Mouse (Mus musculus) midbrain, embryonic 11.5 days (tissue): ENCODE results near the gene Nlrp1b. TPM values are rescaled to one million over a fixed set of nuclear protein-coding genes. Genes with fewer than 3 reads are reported as not detected.

Source experiments
- ATAC-seq: fragments of 200-750 bp; cut with Nextera tagmentation; 2 replicates; pipeline ENCODE4 v1.8.0; 2017; ENCODE audit warnings: moderate TSS enrichment, moderate library complexity; ENCODE audit not compliant: low FRiP score
- DNase-seq: peaks from one replicate; pipeline ENCODE4 v3.0.0; 2015; ENCODE audit warnings: low spot score; ENCODE audit errors: missing footprints
- H3K27ac ChIP-seq: fragments of 300-500 bp; sonication (generic); 2 replicates; pipeline ENCODE4 v1.5.1; 2014; ENCODE audit warnings: low read depth, low read length
- H3K27me3 ChIP-seq: fragments of 300-500 bp; sonication (generic); 2 replicates; pipeline ENCODE4 v1.6.1; 2014; ENCODE audit warnings: mild to moderate bottlenecking, low read length, moderate library complexity, mixed read lengths; ENCODE audit not compliant: control insufficient read depth, insufficient read depth
- H3K36me3 ChIP-seq: fragments of 300-500 bp; sonication (generic); 2 replicates; pipeline ENCODE4 v1.6.1; 2014; ENCODE audit warnings: mild to moderate bottlenecking, low read length, moderate library complexity, mixed read lengths; ENCODE audit not compliant: control insufficient read depth, insufficient read depth
- H3K4me1 ChIP-seq: fragments of 300-500 bp; sonication (generic); 2 replicates; pipeline ENCODE4 v1.6.1; 2014; ENCODE audit warnings: low read length; ENCODE audit not compliant: control insufficient read depth, insufficient read depth
- H3K4me2 ChIP-seq: fragments of 300-500 bp; sonication (generic); 2 replicates; pipeline ENCODE4 v1.6.1; 2014; ENCODE audit warnings: mild to moderate bottlenecking, moderate library complexity
- H3K4me3 ChIP-seq: fragments of 300-500 bp; sonication (generic); 2 replicates; pipeline ENCODE4 v1.5.1; 2014; ENCODE audit warnings: low read depth, low read length
- H3K9ac ChIP-seq: fragments of 300-500 bp; sonication (generic); 2 replicates; pipeline ENCODE4 v1.6.1; 2014; ENCODE audit warnings: low read length
- H3K9me3 ChIP-seq: fragments of 300-500 bp; sonication (generic); 2 replicates; pipeline ENCODE4 v1.6.1; 2016; ENCODE audit warnings: low read length; ENCODE audit not compliant: control insufficient read depth
- WGBS: fragments of 180-500 bp; shearing (Covaris S2); extraction: QIAGEN DNeasy Blood & Tissue Kit; methylation state at CpG from one replicate; pipeline ENCODE4 v1.1.7; 2014; 5-methylcytosine and 5-hydroxymethylcytosine counted together
- polyA plus RNA-seq: library from polyadenylated mRNA; unstranded; fragments of >200 nt; fragmentation: Nextera tagmentation; extraction: Ambion mirVana; gene quantifications from 2 replicates; pipeline ENCODE4 v1.2.1, GENCODE M21; 2014

The Nlrp1b gene
- not detected in 2 replicates for polyA plus RNA-seq

- ATAC-seq (no peak), DNase-seq (no peak)
- Histone ChIP-seq H3K27me3 (no peaks in the 10 kb centered on the region), H3K4me3 (no peak within 1 kb of the TSS), H3K9ac (no peak within 1 kb of the TSS), H3K4me1 (no peaks in the 10 kb centered on the region), H3K4me2 (no peak within 1 kb of the TSS), H3K36me3 (no peaks in the 10 kb centered on the region), H3K9me3 (no peaks in the 10 kb centered on the region), H3K27ac (no peak within 1 kb of the TSS)
- WGBS: 72% methylated on average over 2 of the region's 2 CpGs
Observed at GRCm38 (mm10) chr11:71230684-71231480, at the start of gene Nlrp1b. TSS of gene Nlrp1b (minus strand) at chr11:71230733.

- H3K4me2 ChIP-seq: no peak overlapping the region
- DNase-seq: no peak
- WGBS: 82% methylated on average over 3 of the region's 3 CpGs
- H3K27me3 ChIP-seq: no peaks in the 10 kb centered on the region
- H3K9ac ChIP-seq: no peak overlapping the region
- H3K36me3 ChIP-seq: no peaks in the 10 kb centered on the region
- ATAC-seq: no peak
- H3K4me3 ChIP-seq: no peak overlapping the region
- no peaks in the 10 kb centered on the region for H3K4me1 ChIP-seq
- H3K27ac ChIP-seq: no peak overlapping the region
- no peaks in the 10 kb centered on the region for H3K9me3 ChIP-seq
Observed at GRCm38 (mm10) chr11:71261036-71261435, 30.5 kb upstream of the Nlrp1b start.

- Histone ChIP-seq H3K9me3 (no peaks in the 10 kb centered on the region), H3K27ac (no peak overlapping the region), H3K9ac (no peak overlapping the region), H3K4me1 (no peaks in the 10 kb centered on the region), H3K4me3 (no peak overlapping the region), H3K4me2 (no peak overlapping the region), H3K36me3 (no peaks in the 10 kb centered on the region), H3K27me3 (no peaks in the 10 kb centered on the region)
- DNase-seq (no peak), ATAC-seq (no peak)
- WGBS: 90% methylated on average over 5 of the region's 5 CpGs
Observed at GRCm38 (mm10) chr11:71251333-71251732, 20.8 kb upstream of the Nlrp1b start.

- Histone ChIP-seq H3K9ac (no peak overlapping the region), H3K27ac (no peak overlapping the region), H3K4me3 (no peak overlapping the region), H3K27me3 (no peaks in the 10 kb centered on the region), H3K36me3 (no peaks in the 10 kb centered on the region), H3K4me2 (no peak overlapping the region), H3K4me1 (no peaks in the 10 kb centered on the region), H3K9me3 (no peaks in the 10 kb centered on the region)
- DNase-seq: no peak
- WGBS: 73% methylated on average over 2 of the region's 2 CpGs
- ATAC-seq: no peak
Observed at GRCm38 (mm10) chr11:71224614-71225013, 5.9 kb downstream of the Nlrp1b start.

GRCm38 (mm10) chr11:71202703-71203102, 27.8 kb downstream of the Nlrp1b start:
- ATAC-seq (no peak), DNase-seq (no peak)
- Histone ChIP-seq H3K9me3 (no peaks in the 10 kb centered on the region), H3K4me1 (no peaks in the 10 kb centered on the region), H3K27me3 (no peaks in the 10 kb centered on the region), H3K36me3 (no peaks in the 10 kb centered on the region), H3K9ac (no peak overlapping the region), H3K4me3 (no peak overlapping the region), H3K4me2 (no peak overlapping the region), H3K27ac (no peak overlapping the region)
- WGBS: 89% methylated on average over 4 of the region's 4 CpGs

- no peaks in the 10 kb centered on the region for H3K9me3 ChIP-seq
- H3K4me3 ChIP-seq: no peak overlapping the region
- H3K36me3 ChIP-seq: no peaks in the 10 kb centered on the region
- 82% methylated on average over 2 of the region's 2 CpGs for WGBS
- no peak overlapping the region for H3K4me2 ChIP-seq
- DNase-seq: no peak
- no peak overlapping the region for H3K27ac ChIP-seq
- no peak for ATAC-seq
- H3K9ac ChIP-seq: no peak overlapping the region
- H3K27me3 ChIP-seq: no peaks in the 10 kb centered on the region
- H3K4me1 ChIP-seq: no peaks in the 10 kb centered on the region
Observed at GRCm38 (mm10) chr11:71199349-71199748, 31.2 kb downstream of the Nlrp1b start.

GRCm38 (mm10) chr11:71169633-71170032, 60.9 kb downstream of the Nlrp1b start:
- H3K4me1 ChIP-seq: no peaks in the 10 kb centered on the region
- no peak for DNase-seq
- H3K9ac ChIP-seq: no peak overlapping the region
- H3K4me2 ChIP-seq: no peak overlapping the region
- H3K9me3 ChIP-seq: no peaks in the 10 kb centered on the region
- no peak overlapping the region for H3K27ac ChIP-seq
- no peaks in the 10 kb centered on the region for H3K36me3 ChIP-seq
- no peak overlapping the region for H3K4me3 ChIP-seq
- ATAC-seq: no peak
- 74% methylated on average over 1 of the region's 1 CpGs for WGBS
- no peaks in the 10 kb centered on the region for H3K27me3 ChIP-seq

GRCm38 (mm10) chr11:71164139-71164538, 66.4 kb downstream of the Nlrp1b start:
- DNase-seq: no peak
- H3K36me3 ChIP-seq: no peaks in the 10 kb centered on the region
- no peak for ATAC-seq
- H3K4me3 ChIP-seq: no peak overlapping the region
- no peaks in the 10 kb centered on the region for H3K27me3 ChIP-seq
- no peak overlapping the region for H3K9ac ChIP-seq
- no peak overlapping the region for H3K27ac ChIP-seq
- 64% methylated on average over 1 of the region's 1 CpGs for WGBS
- no peak overlapping the region for H3K4me2 ChIP-seq
- no peaks in the 10 kb centered on the region for H3K9me3 ChIP-seq
- no peaks in the 10 kb centered on the region for H3K4me1 ChIP-seq

- Histone ChIP-seq H3K27me3 (no peaks in the 10 kb centered on the region), H3K9ac (no peak overlapping the region), H3K4me3 (no peak overlapping the region), H3K4me1 (no peaks in the 10 kb centered on the region), H3K4me2 (no peak overlapping the region), H3K9me3 (no peaks in the 10 kb centered on the region), H3K27ac (no peak overlapping the region), H3K36me3 (no peaks in the 10 kb centered on the region)
- ATAC-seq (no peak), DNase-seq (no peak)
- WGBS: 76% methylated on average over 3 of the region's 3 CpGs
Observed at GRCm38 (mm10) chr11:71159439-71160136, 70.9 kb downstream of the Nlrp1b start.
